Mouse (Mus musculus): ENCODE results near the gene Cmtm2b. TPM values are rescaled to one million over a fixed set of nuclear protein-coding genes. Genes with fewer than 3 reads are reported as not detected.

Gene Cmtm2b
- polyA plus RNA-seq, 1 experiment from 2014 or later, result not detected

- no peak for ATAC-seq (ENCODE audit: insufficient read depth, low FRiP score, low read depth)
- Histone ChIP-seq H3K36me3 (peaks cover 14% of the 10 kb centered on the region), H3K27me3 (replicated peaks) (no peaks in the 10 kb centered on the region), H3K9me3 (no peaks in the 10 kb centered on the region), H3K4me2 (no peak overlapping the region), H3K27ac (no peak overlapping the region), H3K4me1 (peaks cover 15% of the 10 kb centered on the region; the same call in 1 of the 2 replicates), H3K4me3 (replicated peaks) (no peak overlapping the region), H3K9ac (no peak overlapping the region)
- WGBS, result 82% methylated on average over 5 of the region's 5 CpGs
Measured at GRCm38 (mm10) chr8:104344622-104345021, 22.6 kb downstream of the Cmtm2b start.

GRCm38 (mm10) chr8:104346706-104347105 is 24.7 kb downstream of the Cmtm2b start:
- Histone ChIP-seq H3K27me3 (replicated peaks) (no peaks in the 10 kb centered on the region), H3K27ac (no peak overlapping the region), H3K9me3 (no peaks in the 10 kb centered on the region), H3K4me1 (peaks cover 7% of the 10 kb centered on the region; the same call in 1 of the 2 replicates), H3K36me3 (peaks cover 14% of the 10 kb centered on the region), H3K4me2 (no peak overlapping the region), H3K4me3 (replicated peaks) (no peak overlapping the region), H3K9ac (no peak overlapping the region)
- 63% methylated on average over 12 of the region's 12 CpGs for WGBS
- no peak for ATAC-seq (ENCODE audit: insufficient read depth, low FRiP score, low read depth)

DNA sequence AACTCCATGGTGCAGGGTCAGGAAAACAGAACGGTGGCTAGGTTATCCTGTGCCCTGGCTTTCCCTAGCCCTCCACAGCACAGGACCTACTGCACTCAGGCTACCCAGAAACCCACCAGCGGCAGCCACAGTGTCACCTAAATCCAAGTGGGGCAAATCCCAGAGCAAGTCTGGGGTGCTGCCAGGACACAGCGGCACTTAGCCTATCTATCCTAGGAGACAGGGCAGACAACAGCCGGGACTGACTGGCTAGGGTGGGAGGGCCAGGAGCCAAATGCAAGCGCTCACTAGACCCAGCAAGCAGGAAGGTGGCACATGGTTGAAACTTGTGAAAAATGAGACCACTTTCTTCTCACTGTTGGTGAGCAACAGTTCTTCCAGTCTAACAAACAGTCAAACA is 26.9 kb downstream of the Cmtm2b start:
- no peaks in the 10 kb centered on the region for H3K27me3 ChIP-seq (replicated peaks)
- no peaks in the 10 kb centered on the region for H3K4me1 ChIP-seq
- no peaks in the 10 kb centered on the region for H3K9me3 ChIP-seq
- peaks cover 18% of the 10 kb centered on the region for H3K36me3 ChIP-seq
- H3K9ac ChIP-seq, result no peak overlapping the region
- ATAC-seq (ENCODE audit: insufficient read depth, low FRiP score, low read depth), result no peak
- H3K4me2 ChIP-seq, result no peak overlapping the region
- WGBS, result 77% methylated on average over 5 of the region's 5 CpGs
- H3K27ac ChIP-seq, result no peak overlapping the region
- H3K4me3 ChIP-seq (replicated peaks), result no peak overlapping the region

DNA sequence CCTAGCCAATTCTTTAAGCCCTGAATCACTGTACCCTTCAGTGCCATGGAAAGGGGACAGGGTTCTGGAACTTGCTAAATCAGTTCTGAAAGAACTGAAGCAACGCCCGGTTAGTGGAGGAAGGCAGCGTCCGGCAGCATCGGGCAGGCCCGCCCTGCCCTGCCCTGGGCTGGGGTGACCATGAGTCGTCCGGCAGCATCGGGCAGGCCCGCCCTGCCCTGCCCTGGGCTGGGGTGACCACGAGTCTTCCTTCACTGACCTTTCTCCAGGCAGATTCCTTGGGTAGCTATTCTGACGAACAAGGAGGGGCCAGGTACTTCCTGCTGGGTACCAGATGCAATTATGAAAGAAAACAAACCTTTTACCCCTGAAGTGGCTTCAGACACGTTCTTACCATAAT is 28.0 kb downstream of the Cmtm2b start:
- peaks cover 25% of the 10 kb centered on the region for H3K36me3 ChIP-seq
- H3K27ac ChIP-seq, result no peak overlapping the region
- no peak overlapping the region for H3K4me2 ChIP-seq
- no peak for ATAC-seq (ENCODE audit: insufficient read depth, low FRiP score, low read depth)
- WGBS, result 68% methylated on average over 13 of the region's 13 CpGs
- no peak overlapping the region for H3K9ac ChIP-seq
- H3K4me1 ChIP-seq, result no peaks in the 10 kb centered on the region
- no peaks in the 10 kb centered on the region for H3K9me3 ChIP-seq
- H3K27me3 ChIP-seq (replicated peaks), result no peaks in the 10 kb centered on the region
- H3K4me3 ChIP-seq (replicated peaks), result no peak overlapping the region

- 64% methylated on average over 5 of the region's 5 CpGs for WGBS
- no peak for ATAC-seq (ENCODE audit: insufficient read depth, low FRiP score, low read depth)
Measured at GRCm38 (mm10) chr8:104353186-104353585, 31.2 kb downstream of the Cmtm2b start.

GRCm38 (mm10) chr8:104354504-104354903 is 32.5 kb downstream of the Cmtm2b start:
- Histone ChIP-seq H3K9ac (no peak overlapping the region), H3K36me3 (peaks cover 16% of the 10 kb centered on the region; the same call in 1 of the 2 replicates), H3K27ac (no peak overlapping the region), H3K27me3 (replicated peaks) (no peaks in the 10 kb centered on the region), H3K4me2 (no peak overlapping the region), H3K4me3 (replicated peaks) (no peak overlapping the region), H3K9me3 (no peaks in the 10 kb centered on the region), H3K4me1 (no peaks in the 10 kb centered on the region)
- 89% methylated on average over 10 of the region's 10 CpGs for WGBS
- no peak for ATAC-seq (ENCODE audit: insufficient read depth, low FRiP score, low read depth)

More at GRCm38 (mm10) chr8:104353186-104353585, 31.2 kb downstream of the Cmtm2b start:
- H3K4me1 ChIP-seq, result no peaks in the 10 kb centered on the region
- no peaks in the 10 kb centered on the region for H3K27me3 ChIP-seq (replicated peaks)
- no peak overlapping the region for H3K27ac ChIP-seq
- H3K4me3 ChIP-seq (replicated peaks), result no peak overlapping the region
- no peak overlapping the region for H3K9ac ChIP-seq
- H3K9me3 ChIP-seq, result no peaks in the 10 kb centered on the region
- no peak overlapping the region for H3K4me2 ChIP-seq
- H3K36me3 ChIP-seq, result peaks cover 16% of the 10 kb centered on the region; the same call in 1 of the 2 replicates

DNA sequence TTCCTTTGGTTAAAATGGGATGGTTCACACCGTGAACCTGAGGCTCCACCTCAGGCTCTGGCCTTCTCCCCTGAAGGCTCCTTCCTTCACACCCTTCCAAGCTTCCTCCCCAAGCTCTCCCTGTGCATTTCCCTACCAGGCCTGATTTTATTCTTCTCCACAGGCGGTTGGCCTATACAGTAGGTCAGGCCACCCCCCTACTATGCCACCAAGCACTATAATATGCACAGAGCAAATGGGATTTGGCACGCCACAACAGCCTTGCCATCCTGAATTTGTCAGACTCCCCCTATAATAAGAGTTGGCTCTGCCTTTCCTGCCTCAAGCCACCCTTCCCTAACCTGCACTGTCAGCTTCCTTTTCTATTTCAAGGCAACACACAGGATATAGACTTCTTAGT is 36.6 kb downstream of the Cmtm2b start:
- Histone ChIP-seq H3K36me3 (peaks cover 12% of the 10 kb centered on the region; the same call in 1 of the 2 replicates), H3K9ac (no peak overlapping the region), H3K9me3 (no peaks in the 10 kb centered on the region), H3K4me3 (replicated peaks) (no peak overlapping the region), H3K4me1 (no peaks in the 10 kb centered on the region), H3K4me2 (no peak overlapping the region), H3K27me3 (replicated peaks) (no peaks in the 10 kb centered on the region), H3K27ac (no peak overlapping the region)
- 87% methylated on average over 3 of the region's 3 CpGs for WGBS
- no peak for ATAC-seq (ENCODE audit: insufficient read depth, low FRiP score, low read depth)

DNA sequence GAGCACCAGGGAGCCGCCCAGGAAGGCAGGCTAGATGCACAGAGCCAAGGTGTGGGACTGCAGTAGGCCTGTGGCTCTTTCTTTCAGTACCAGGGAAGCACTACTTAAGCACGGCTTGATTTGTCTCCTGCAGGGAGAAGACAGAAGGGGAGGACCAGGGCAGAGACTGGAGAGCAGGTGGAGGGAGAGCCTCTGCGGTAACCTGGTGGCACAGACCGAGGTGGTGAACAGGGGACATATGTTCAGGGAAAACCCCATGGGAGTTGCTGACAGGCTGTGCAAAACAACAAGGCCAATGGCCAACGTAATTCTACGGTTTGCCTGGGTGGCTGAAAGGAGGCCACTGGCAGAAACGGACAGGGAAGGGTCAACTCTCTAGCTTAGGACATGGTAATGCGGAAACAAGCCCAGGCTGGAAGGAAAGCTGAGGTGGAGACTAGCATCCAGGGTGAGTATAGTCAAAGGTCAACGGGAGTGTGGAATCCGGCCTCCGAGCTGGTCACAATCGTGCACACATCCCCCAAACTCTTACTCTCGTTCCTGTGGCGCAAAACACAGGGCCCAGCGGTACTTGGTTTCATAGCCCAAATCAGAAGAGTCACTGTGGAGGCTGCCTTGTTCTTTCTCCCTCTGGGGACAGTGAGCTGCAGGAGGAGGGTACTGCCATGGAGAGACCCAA is 37.9 kb downstream of the Cmtm2b start:
- Histone ChIP-seq H3K27me3 (replicated peaks) (no peaks in the 10 kb centered on the region), H3K27ac (no peak overlapping the region), H3K9ac (no peak overlapping the region), H3K4me2 (no peak overlapping the region), H3K4me3 (replicated peaks) (no peak overlapping the region), H3K36me3 (peaks cover 6% of the 10 kb centered on the region; the same call in 1 of the 2 replicates), H3K9me3 (no peaks in the 10 kb centered on the region), H3K4me1 (no peaks in the 10 kb centered on the region)
- WGBS, result 72% methylated on average over 15 of the region's 15 CpGs
- ATAC-seq (ENCODE audit: insufficient read depth, low FRiP score, low read depth), result no peak

DNA sequence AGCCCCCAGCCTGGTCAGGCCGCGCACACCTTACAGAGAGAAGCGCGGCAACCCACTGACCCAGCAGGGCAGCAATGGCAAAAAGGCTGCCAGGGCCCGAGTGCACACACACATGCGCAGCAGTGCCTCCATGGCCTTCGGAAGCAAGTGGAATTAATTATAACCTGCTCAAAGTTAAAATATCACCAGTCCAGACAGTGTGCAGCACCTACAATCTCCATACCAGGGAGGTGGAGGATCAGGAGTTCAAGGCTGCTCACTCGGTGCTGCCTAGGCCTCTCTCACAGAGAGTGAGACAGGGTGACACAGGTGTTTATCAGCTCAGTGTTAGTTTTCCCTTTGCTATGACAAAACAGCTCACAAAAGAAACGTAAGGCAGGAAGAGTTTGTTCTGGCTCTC is 43.7 kb downstream of the Cmtm2b start:
- Histone ChIP-seq H3K9me3 (no peaks in the 10 kb centered on the region), H3K27ac (peak overlapping the region; percentile 36; the same call in 1 of the 2 replicates)
- ATAC-seq (ENCODE audit: insufficient read depth, low FRiP score, low read depth), result peak; percentile 77; the same call in 1 of the 2 replicates

DNA sequence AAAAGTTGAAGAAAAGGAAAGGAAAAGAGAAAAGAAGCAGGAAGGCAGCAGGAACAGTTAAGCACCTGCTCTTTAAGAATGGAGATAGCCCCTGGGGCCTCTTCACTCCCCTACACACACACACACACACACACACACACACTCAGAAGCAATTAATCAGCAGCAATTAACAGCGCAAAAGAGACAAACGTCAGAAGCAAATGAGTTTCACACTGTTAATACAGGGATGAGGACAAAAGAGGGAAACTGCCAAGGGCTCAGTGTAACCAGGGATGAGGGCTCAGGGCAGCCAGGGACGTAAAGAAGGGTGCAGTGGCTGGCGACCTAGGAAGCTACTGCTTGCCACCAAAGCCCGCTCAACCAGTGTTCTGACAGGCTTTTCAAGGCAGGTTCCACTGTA is 45.4 kb downstream of the Cmtm2b start:
- no peak overlapping the region for H3K9ac ChIP-seq
- no peaks in the 10 kb centered on the region for H3K9me3 ChIP-seq
- no peak for ATAC-seq (ENCODE audit: insufficient read depth, low FRiP score, low read depth)
- H3K4me3 ChIP-seq (replicated peaks), result no peak overlapping the region
- no peaks in the 10 kb centered on the region for H3K36me3 ChIP-seq
- H3K27ac ChIP-seq, result no peak overlapping the region
- H3K27me3 ChIP-seq (replicated peaks), result no peaks in the 10 kb centered on the region
- WGBS, result 53% methylated on average over 5 of the region's 5 CpGs
- H3K4me1 ChIP-seq, result peaks cover 3% of the 10 kb centered on the region
- H3K4me2 ChIP-seq, result no peak overlapping the region

More for the DNA sequence above, 43.7 kb downstream of the Cmtm2b start:
- 76% methylated on average over 9 of the region's 9 CpGs for WGBS
- no peak overlapping the region for H3K4me3 ChIP-seq (replicated peaks)
- H3K4me1 ChIP-seq, result peaks cover 3% of the 10 kb centered on the region
- H3K4me2 ChIP-seq, result no peak overlapping the region
- H3K9ac ChIP-seq, result no peak overlapping the region
- H3K36me3 ChIP-seq, result no peaks in the 10 kb centered on the region
- no peaks in the 10 kb centered on the region for H3K27me3 ChIP-seq (replicated peaks)

DNA sequence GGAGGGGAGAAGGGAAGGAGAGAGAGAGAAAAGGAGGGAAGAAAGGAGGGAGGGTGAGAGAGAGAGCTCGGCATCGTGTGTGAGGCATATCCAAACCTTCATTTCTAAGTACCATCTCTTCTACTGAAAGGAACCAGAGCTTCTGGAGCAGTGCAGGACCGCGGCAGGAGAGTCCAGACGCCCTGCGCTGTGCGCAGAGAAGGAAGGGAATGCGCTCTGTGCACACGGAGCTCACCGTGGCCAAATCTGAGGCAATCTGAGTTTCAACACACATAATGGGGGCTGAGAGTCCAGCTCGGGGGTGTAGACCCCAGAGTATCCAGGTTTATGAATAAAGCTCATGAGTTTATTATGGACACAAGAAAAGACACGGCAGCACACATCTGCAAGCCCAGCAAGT is 47.6 kb downstream of the Cmtm2b start:
- peaks cover 3% of the 10 kb centered on the region for H3K4me1 ChIP-seq
- H3K4me2 ChIP-seq, result no peak overlapping the region
- no peaks in the 10 kb centered on the region for H3K9me3 ChIP-seq
- no peaks in the 10 kb centered on the region for H3K27me3 ChIP-seq (replicated peaks)
- H3K27ac ChIP-seq, result no peak overlapping the region
- H3K4me3 ChIP-seq (replicated peaks), result no peak overlapping the region
- 74% methylated on average over 12 of the region's 12 CpGs for WGBS
- H3K36me3 ChIP-seq, result no peaks in the 10 kb centered on the region
- H3K9ac ChIP-seq, result no peak overlapping the region
- no peak for ATAC-seq (ENCODE audit: insufficient read depth, low FRiP score, low read depth)

- no peak for ATAC-seq (ENCODE audit: insufficient read depth, low FRiP score, low read depth)
- Histone ChIP-seq H3K27me3 (replicated peaks) (no peaks in the 10 kb centered on the region), H3K9ac (no peak overlapping the region), H3K4me2 (no peak overlapping the region), H3K9me3 (no peaks in the 10 kb centered on the region), H3K36me3 (no peaks in the 10 kb centered on the region), H3K4me1 (peaks cover 7% of the 10 kb centered on the region), H3K4me3 (replicated peaks) (no peak overlapping the region), H3K27ac (no peak overlapping the region)
- 55% methylated on average over 6 of the region's 6 CpGs for WGBS
Measured at GRCm38 (mm10) chr8:104370071-104370470, 48.0 kb downstream of the Cmtm2b start.

All from stomach, embryonic 15.5 days (tissue).